Mouse (Mus musculus): ENCODE results near the gene Chsy1.

- TF ChIP-seq POLR2A (IDR thresholded peaks at IDR 0.05; ENCODE audit: extremely low read depth, insufficient read depth, low read length) (no peak), CTCF (IDR thresholded peaks at IDR 0.05; ENCODE audit: low read depth, low read length) (no peak)
Observed at GRCm38 (mm10) chr7:66125368-66125767, 16.1 kb downstream of the Chsy1 start.

Measured in liver, adult 2 months (tissue).